In the genomic region with DNA sequence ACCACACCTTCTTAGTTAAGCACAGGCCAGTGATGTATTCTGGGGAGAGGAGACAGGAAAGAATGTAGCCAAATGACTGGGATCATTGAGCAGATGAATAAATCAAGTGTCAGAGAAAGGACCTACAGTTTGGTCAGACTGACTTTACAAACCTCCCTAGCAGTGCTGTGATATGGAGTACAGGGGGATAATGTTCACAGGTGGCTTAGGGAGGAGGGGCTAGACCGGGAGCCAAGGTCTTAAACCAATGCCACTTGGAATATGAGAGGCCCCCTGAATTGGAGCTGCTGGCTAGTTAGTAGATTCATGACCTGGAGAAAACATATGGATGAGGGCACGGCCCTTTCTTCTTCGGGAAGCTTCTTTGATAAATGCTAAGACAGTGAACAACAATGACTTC, we compare ENCODE assay signal across 32 mouse cellular contexts.
"Had no signal": no experiment of that assay in that cellular context is flagged by ENCODE, and none has a peak within 500 bp of the region (broad histone marks: within the 10 kb centered on the region; RNA-seq: fewer than 3 reads in every experiment).

No protein-coding gene starts in this region.

- H3K9me3 ChIP-seq: heart, embryonic 10.5 days; heart, embryonic 13.5 days; heart, embryonic 15.5 days; hindbrain, embryonic 10.5 days; hindbrain, embryonic 12.5 days; hindbrain, embryonic 13.5 days; hindbrain, embryonic 15.5 days; intestine, embryonic 15.5 days had no signal

- H3K27ac ChIP-seq: heart, adult 2 months; heart, embryonic 10.5 days; heart, embryonic 13.5 days; heart, embryonic 15.5 days; hindbrain, embryonic 10.5 days; hindbrain, embryonic 12.5 days; hindbrain, embryonic 13.5 days; hindbrain, embryonic 14.5 days; hindbrain, embryonic 15.5 days; hindbrain, postnatal 0 days; intestine, embryonic 15.5 days; layer of hippocampus, adult 2 months; left cerebral cortex, adult 2 months had no signal

- H3K9ac ChIP-seq: heart, embryonic 12.5 days; heart, embryonic 13.5 days; heart, embryonic 15.5 days; hindbrain, embryonic 12.5 days; hindbrain, embryonic 13.5 days; hindbrain, embryonic 14.5 days; hindbrain, embryonic 15.5 days; intestine, embryonic 15.5 days had no signal

- DNase-seq: heart, adult 18-20 months; heart, adult 2 months; heart, postnatal 10 days; heart, postnatal 14 days; heart, postnatal 36 days; heart, postnatal 4 days; kidney, adult 2 months; kidney, adult 8-10 months; kidney, adult 9 months; kidney, postnatal 10 days; kidney, postnatal 14 days; kidney, postnatal 25 days; layer of hippocampus, adult 9-11 months; layer of hippocampus, postnatal 36 days had no signal

- H3K4me3 ChIP-seq: heart, adult 2 months; heart, embryonic 10.5 days; heart, embryonic 12.5 days; heart, embryonic 13.5 days; heart, embryonic 15.5 days; hindbrain, embryonic 10.5 days; hindbrain, embryonic 12.5 days; hindbrain, embryonic 13.5 days; hindbrain, embryonic 15.5 days; intestine, embryonic 15.5 days; layer of hippocampus, adult 2 months; left cerebral cortex, adult 2 months had no signal

- H3K36me3 ChIP-seq: heart, embryonic 10.5 days; heart, embryonic 12.5 days; heart, embryonic 13.5 days; heart, embryonic 15.5 days; hindbrain, embryonic 10.5 days; hindbrain, embryonic 12.5 days; hindbrain, embryonic 13.5 days; hindbrain, embryonic 15.5 days; intestine, embryonic 15.5 days had no signal

- ATAC-seq: hindbrain, embryonic 16.5 days; hindbrain, postnatal 0 days; inflammation-experienced regulatory T-cells, adult 6 months; intestine, embryonic 15.5 days; intestine, embryonic 16.5 days; intestine, postnatal 0 days had no signal

- H3K4me2 ChIP-seq: heart, embryonic 11.5 days; heart, embryonic 12.5 days; heart, embryonic 13.5 days; heart, embryonic 15.5 days; hindbrain, embryonic 12.5 days; hindbrain, embryonic 13.5 days; hindbrain, embryonic 14.5 days; hindbrain, embryonic 15.5 days; intestine, embryonic 15.5 days had no signal

- H3K4me1 ChIP-seq: hindbrain, embryonic 10.5 days; intestine, embryonic 15.5 days had no signal

- H3K27me3 ChIP-seq: hindbrain, embryonic 12.5 days; hindbrain, embryonic 13.5 days; hindbrain, embryonic 15.5 days; intestine, embryonic 15.5 days had no signal
